Mouse (Mus musculus): ENCODE measurements around the gene Pdyn.

Pdyn gene

GRCm38 (mm10) chr2:129654233-129654950, 45.3 kb downstream of the Pdyn start:
- no peak for DNase-seq (ENCODE audit: low read depth)

GRCm38 (mm10) chr2:129653632-129654031, 46.0 kb downstream of the Pdyn start:
- DNase-seq (ENCODE audit: low read depth) = no peak

DNA sequence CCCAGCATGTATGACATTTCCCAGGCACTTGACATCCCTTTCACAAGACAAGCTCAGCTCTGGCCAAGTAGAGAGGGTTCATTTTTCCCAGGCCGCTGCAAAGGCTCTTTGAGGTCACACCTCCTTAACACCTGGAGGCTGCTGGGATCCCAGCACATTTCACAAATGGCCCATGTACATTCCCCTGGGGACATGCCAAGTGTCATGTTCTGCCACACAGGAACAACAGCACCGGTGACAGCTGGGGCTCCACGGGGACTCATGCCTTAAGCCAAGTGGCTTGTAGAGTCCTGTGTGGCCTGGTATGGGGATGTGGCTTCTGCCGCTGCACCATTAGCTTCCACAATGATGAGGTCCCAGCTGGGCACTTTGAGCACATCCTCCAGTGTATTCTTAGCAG, 47.0 kb downstream of the Pdyn start:
- DNase-seq (ENCODE audit: low read depth) = no peak

All from 416B (cell line).